Mouse (Mus musculus) megakaryocyte-erythroid progenitor cell, adult 5-6 weeks (primary cell): ENCODE results near the gene Sp1. TPM values are rescaled to one million over a fixed set of nuclear protein-coding genes. Genes with fewer than 3 reads are reported as not detected.
A peak's percentile ranks its signal among the peaks of the same experiment; 100 is the strongest.

Experiments
- ATAC-seq: replicated peaks from 2 replicates; pipeline ENCODE4 v1.8.0; 2016; ENCODE audit warnings: mild to moderate bottlenecking, inconsistent platforms; ENCODE audit not compliant: severe bottlenecking, poor library complexity, low FRiP score, low TSS enrichment
- total RNA-seq, 2 experiments: library from RNA; stranded (forward) in 1 of 2; stranded (reverse) in 1 of 2; fragments of 200-1000, 215-1000 nt in 1 of 2; fragments of >200 nt in 1 of 2; fragmentation: Nextera tagmentation in 1 of 2; gene quantifications; 2 replicates each; pipeline ENCODE4 v1.2.3; 2014 to 2017

Sp1 gene
- total RNA-seq, 2 experiments from 2014 or later, result 45.0 to 68.0 TPM

DNA sequence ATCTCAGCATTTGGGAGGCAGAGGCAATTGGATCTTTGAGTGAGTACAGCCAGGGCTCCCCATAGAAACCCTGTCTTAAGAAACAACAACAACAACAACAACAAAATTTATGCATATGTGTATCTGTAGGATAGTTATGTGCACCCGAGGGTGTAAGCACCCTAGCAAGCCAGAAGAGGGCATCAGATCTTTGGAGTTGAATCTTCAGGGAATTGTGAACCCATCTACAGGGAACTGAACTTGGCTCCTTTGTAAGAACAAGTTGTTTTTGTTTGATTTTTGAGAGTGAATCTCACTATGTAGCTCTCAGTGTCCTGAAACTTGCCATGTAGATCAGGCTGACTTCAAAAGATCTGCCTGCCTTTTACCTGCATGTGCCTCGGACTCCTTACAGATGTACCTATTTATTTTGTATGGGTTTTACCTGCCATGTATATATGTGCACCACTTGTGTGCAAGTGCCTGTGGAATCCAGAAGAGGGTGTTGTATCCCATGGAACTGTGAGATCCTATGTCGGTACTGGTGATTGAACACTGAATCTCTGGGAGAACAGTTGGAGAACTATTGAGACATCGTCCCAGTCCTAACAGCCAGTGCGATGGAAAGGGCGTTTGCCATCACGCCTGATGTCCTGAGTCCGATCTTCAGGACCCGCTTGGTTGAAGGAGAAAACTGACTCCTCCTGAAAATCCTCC, 62.9 kb downstream of the Sp1 start:
- ATAC-seq, result no peak

- ATAC-seq, result peak; percentile 98
Measured at GRCm38 (mm10) chr15:102470183-102470604, 64.3 kb downstream of the Sp1 start, which contains the start of gene Pcbp2. Pcbp2 (plus strand) TSS chr15:102470539.

- peak; percentile 39 for ATAC-seq
Measured at GRCm38 (mm10) chr15:102470605-102471294, 64.8 kb downstream of the Sp1 start.

GRCm38 (mm10) chr15:102471295-102471645, 65.3 kb downstream of the Sp1 start:
- ATAC-seq, result 0 out of 2 replicates have a peak, but pooled peaks have one; percentile 0

- no peak for ATAC-seq
Measured at GRCm38 (mm10) chr15:102471727-102472126, 65.8 kb downstream of the Sp1 start.

DNA sequence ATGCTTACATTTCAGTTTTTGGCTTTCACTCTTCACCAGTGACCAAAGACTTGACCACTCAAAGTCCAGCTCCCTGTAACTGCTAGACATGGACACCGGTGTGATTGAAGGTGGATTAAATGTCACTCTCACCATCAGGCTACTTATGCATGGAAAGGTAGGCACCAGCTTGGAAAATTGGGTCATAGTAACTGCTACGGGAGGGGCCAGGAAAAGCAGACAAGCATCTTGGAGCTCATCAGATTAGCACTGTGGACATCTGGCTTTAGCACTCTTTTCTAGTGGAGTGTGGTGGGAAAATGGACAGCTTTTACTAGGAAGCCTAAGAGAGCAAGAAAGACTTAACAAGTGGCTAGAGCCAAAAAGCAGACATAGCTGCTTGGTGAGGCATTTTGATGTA, 67.3 kb downstream of the Sp1 start:
- no peak for ATAC-seq

- ATAC-seq, result no peak
Measured at GRCm38 (mm10) chr15:102474520-102474919, 68.6 kb downstream of the Sp1 start.

GRCm38 (mm10) chr15:102483136-102483535, 77.2 kb downstream of the Sp1 start:
- no peak for ATAC-seq

DNA sequence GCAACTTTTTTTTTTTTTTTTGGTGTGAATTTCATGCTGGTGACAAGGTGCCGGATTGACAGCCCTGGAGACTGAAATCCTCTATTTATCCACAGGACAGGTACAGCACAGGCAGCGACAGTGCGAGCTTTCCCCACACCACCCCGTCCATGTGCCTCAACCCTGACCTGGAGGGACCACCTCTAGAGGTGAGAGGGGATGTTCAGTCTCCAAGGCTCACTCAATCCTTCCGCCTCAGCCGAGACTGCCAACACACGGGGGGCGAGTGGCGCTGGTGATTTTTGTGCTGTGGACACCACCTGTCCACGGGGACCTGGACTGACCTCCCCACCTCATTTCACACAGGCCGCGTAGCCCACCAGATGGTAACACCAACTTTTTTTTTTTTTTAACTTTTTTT, 79.9 kb downstream of the Sp1 start:
- no peak for ATAC-seq

Other genes with a start within 250 kb of the Sp1 start
- 39.8 and 65.3 TPM in 2 replicates for gene Zfp740, start 202.9 kb upstream of the Sp1 start, total RNA-seq (2014; fragmentation: Nextera tagmentation)
- 33.0 and 39.0 TPM in 2 replicates for gene Zfp740, start 202.9 kb upstream of the Sp1 start, total RNA-seq (2017)
- 9.6 and 21.4 TPM in 2 replicates for gene Csad, start 201.4 kb upstream of the Sp1 start, total RNA-seq (2014; fragmentation: Nextera tagmentation)
- 11.4 and 33.8 TPM in 2 replicates for gene Csad, start 201.4 kb upstream of the Sp1 start, total RNA-seq (2017)
- gene Itgb7, start 174.2 kb upstream of the Sp1 start, total RNA-seq (2014; fragmentation: Nextera tagmentation), result 13.1 and 17.0 TPM in 2 replicates
- 47.2 and 51.0 TPM in 2 replicates for gene Itgb7, start 174.2 kb upstream of the Sp1 start, total RNA-seq (2017)
- 0.61 and 1.8 TPM in 2 replicates for gene Rarg, start 148.6 kb upstream of the Sp1 start, total RNA-seq (2014; fragmentation: Nextera tagmentation)
- gene Rarg, start 148.6 kb upstream of the Sp1 start, total RNA-seq (2017), result 1.6 and 6.7 TPM in 2 replicates
- gene Gm9918, start 135.6 kb upstream of the Sp1 start, total RNA-seq (2014; fragmentation: Nextera tagmentation), result not detected in 2 replicates
- gene Gm9918, start 135.6 kb upstream of the Sp1 start, total RNA-seq (2017), result not detected in 2 replicates
- 30.4 and 32.9 TPM in 2 replicates for gene Mfsd5, start 126.7 kb upstream of the Sp1 start, total RNA-seq (2014; fragmentation: Nextera tagmentation)
- gene Mfsd5, start 126.7 kb upstream of the Sp1 start, total RNA-seq (2017), result 14.2 and 19.5 TPM in 2 replicates
- gene Espl1, start 109.9 kb upstream of the Sp1 start, total RNA-seq (2014; fragmentation: Nextera tagmentation), result 54.5 and 68.3 TPM in 2 replicates
- gene Espl1, start 109.9 kb upstream of the Sp1 start, total RNA-seq (2017), result 16.6 and 40.6 TPM in 2 replicates
- gene Pfdn5, start 80.0 kb upstream of the Sp1 start, total RNA-seq (2014; fragmentation: Nextera tagmentation), result 210 and 293 TPM in 2 replicates
- gene Pfdn5, start 80.0 kb upstream of the Sp1 start, total RNA-seq (2017), result 214 and 318 TPM in 2 replicates
- 85.2 and 86.5 TPM in 2 replicates for gene Myg1, start 74.4 kb upstream of the Sp1 start, total RNA-seq (2014; fragmentation: Nextera tagmentation)
- 60.8 and 73.8 TPM in 2 replicates for gene Myg1, start 74.4 kb upstream of the Sp1 start, total RNA-seq (2017)
- 145 and 165 TPM in 2 replicates for gene Aaas, start 55.4 kb upstream of the Sp1 start, total RNA-seq (2014; fragmentation: Nextera tagmentation)
- 179 and 207 TPM in 2 replicates for gene Aaas, start 55.4 kb upstream of the Sp1 start, total RNA-seq (2017)
- not detected in 2 replicates for gene Sp7, start 39.0 kb upstream of the Sp1 start, total RNA-seq (2014; fragmentation: Nextera tagmentation)
- not detected in 2 replicates for gene Sp7, start 39.0 kb upstream of the Sp1 start, total RNA-seq (2017)
- not detected in 2 replicates for gene Amhr2, start 39.2 kb downstream of the Sp1 start, total RNA-seq (2014; fragmentation: Nextera tagmentation)
- gene Amhr2, start 39.2 kb downstream of the Sp1 start, total RNA-seq (2017), result not detected in 2 replicates
- 61.5 and 97.6 TPM in 2 replicates for gene Prr13, start 52.9 kb downstream of the Sp1 start, total RNA-seq (2014; fragmentation: Nextera tagmentation)
- gene Prr13, start 52.9 kb downstream of the Sp1 start, total RNA-seq (2017), result 50.3 and 54.5 TPM in 2 replicates
- 749 and 832 TPM in 2 replicates for gene Pcbp2, start 64.4 kb downstream of the Sp1 start, total RNA-seq (2014; fragmentation: Nextera tagmentation)
- gene Pcbp2, start 64.4 kb downstream of the Sp1 start, total RNA-seq (2017), result 152 and 207 TPM in 2 replicates
- gene Gm10337, start 97.6 kb downstream of the Sp1 start, total RNA-seq (2014; fragmentation: Nextera tagmentation), result not detected in 2 replicates
- gene Gm10337, start 97.6 kb downstream of the Sp1 start, total RNA-seq (2017), result not detected in 2 replicates
- 0.39 TPM in 1 of 2 replicates, not detected in the other for gene Map3k12, start 110.9 kb downstream of the Sp1 start, total RNA-seq (2014; fragmentation: Nextera tagmentation)
- 0.14 and 0.15 TPM in 2 replicates for gene Map3k12, start 110.9 kb downstream of the Sp1 start, total RNA-seq (2017)
- 37.4 and 40.7 TPM in 2 replicates for gene Tarbp2, start 112.0 kb downstream of the Sp1 start, total RNA-seq (2014; fragmentation: Nextera tagmentation)
- gene Tarbp2, start 112.0 kb downstream of the Sp1 start, total RNA-seq (2017), result 17.0 and 19.7 TPM in 2 replicates
- gene Npff, start 118.8 kb downstream of the Sp1 start, total RNA-seq (2014; fragmentation: Nextera tagmentation), result 5.1 and 8.2 TPM in 2 replicates
- gene Npff, start 118.8 kb downstream of the Sp1 start, total RNA-seq (2017), result 0.89 and 3.4 TPM in 2 replicates
- gene Gm28047, start 218.9 kb downstream of the Sp1 start, total RNA-seq (2014; fragmentation: Nextera tagmentation), result 2.6 TPM in 1 of 2 replicates, not detected in the other
- not detected in 2 replicates for gene Gm28047, start 218.9 kb downstream of the Sp1 start, total RNA-seq (2017)
- 115 and 116 TPM in 2 replicates for gene Atf7, start 219.3 kb downstream of the Sp1 start, total RNA-seq (2014; fragmentation: Nextera tagmentation)
- gene Atf7, start 219.3 kb downstream of the Sp1 start, total RNA-seq (2017), result 24.7 and 27.0 TPM in 2 replicates